Mouse (Mus musculus): ENCODE data around the gene Ube4b. TPM values are rescaled to one million over a fixed set of nuclear protein-coding genes. Genes with fewer than 3 reads are reported as not detected.

Ube4b gene
- total and polyA plus RNA-seq, 3 experiments = 28.4 to 104 (median 71.0) TPM

DNA sequence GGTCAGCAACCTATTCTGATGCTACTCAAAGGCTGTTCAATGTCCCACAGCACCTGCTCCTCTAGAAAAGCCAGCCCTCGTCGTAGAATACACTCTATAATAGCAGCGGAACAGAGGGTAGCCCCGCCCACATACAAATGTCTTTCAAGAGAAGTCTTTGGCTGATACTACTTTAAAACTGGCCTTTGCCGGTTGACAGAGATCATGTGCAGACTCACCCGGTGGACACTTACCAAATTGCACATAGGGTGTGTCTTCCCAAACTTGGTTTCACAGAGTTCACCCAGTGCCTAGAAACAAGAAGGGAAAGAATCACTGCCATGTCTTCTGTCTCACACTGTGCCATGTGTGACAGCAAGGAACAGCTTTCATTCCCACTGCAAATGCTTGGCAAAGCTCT lies 65.5 kb downstream of the Ube4b start:
- Histone ChIP-seq H3K27ac (ENCODE audit: control insufficient read depth, low read depth, low read length) (no peak overlapping the region), H3K27me3 (ENCODE audit: control insufficient read depth in 1 of 2, insufficient read depth in 2 of 2, low read length in 2 of 2) (no peaks in the 10 kb centered on the region), H3K36me3 (ENCODE audit: control insufficient read depth in 1 of 2, insufficient read depth in 2 of 2, low read length in 2 of 2) (peaks cover 0 to 13% of the 10 kb centered on the region in 2 experiments; a peak in 1 of 4 replicates), H3K4me3 (ENCODE audit: control insufficient read depth in 1 of 2, insufficient read depth in 1 of 2, low read depth in 2 of 2, low read length in 2 of 2) (no peak overlapping the region), H3K79me2 (ENCODE audit: control insufficient read depth, insufficient read depth, low read length, poor library complexity) (no peaks in the 10 kb centered on the region), H3K9me3 (replicated peaks; ENCODE audit: insufficient read depth, low read length) (no peaks in the 10 kb centered on the region), H3K9ac (ENCODE audit: control insufficient read depth, low read depth, low read length, poor library complexity, severe bottlenecking) (no peak overlapping the region), H3K4me1 (ENCODE audit: control insufficient read depth in 1 of 2, insufficient read depth in 2 of 2, low read length in 2 of 2) (no peaks in the 10 kb centered on the region)
- no peak for TF ChIP-seq MYC (IDR thresholded peaks at IDR 0.05; ENCODE audit: low read depth, low read length)
- peak in 1 of 3 experiments; percentile 11; a peak in 1 of 6 replicates for TF ChIP-seq CTCF (IDR thresholded peaks at IDR 0.05 in 2 of 3, conservative IDR thresholded peaks at IDR 0.05 in 1 of 3; ENCODE audit: control insufficient read depth in 1 of 3, insufficient read depth in 1 of 3, low read depth in 2 of 3, low read length in 3 of 3, poor library complexity in 1 of 3, severe bottlenecking in 1 of 3)
- peak; percentile 15 for DNase-seq (ENCODE audit: low read depth, low spot score)

DNA sequence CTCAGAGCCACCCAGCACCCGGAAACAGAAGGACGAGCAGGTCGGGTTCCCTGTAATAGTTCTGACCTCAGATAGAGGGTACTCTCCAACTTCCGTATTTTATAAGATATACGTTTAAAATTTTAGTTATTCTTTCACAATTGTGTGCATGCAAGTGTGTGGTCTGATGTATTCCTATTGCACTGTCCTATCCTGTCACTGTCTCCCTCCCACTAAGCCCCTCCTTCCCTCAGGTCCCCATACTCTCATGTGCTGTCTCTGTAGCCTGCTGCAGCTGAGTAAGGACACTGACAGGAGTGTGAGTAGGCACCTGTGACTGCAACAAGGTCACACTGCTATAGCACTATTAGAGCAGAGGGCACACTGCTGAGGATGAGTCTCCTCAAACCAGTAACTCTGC lies 65.9 kb downstream of the Ube4b start:
- H3K27ac ChIP-seq (ENCODE audit: control insufficient read depth, low read depth, low read length) = no peak overlapping the region
- no peak overlapping the region for H3K4me3 ChIP-seq (ENCODE audit: control insufficient read depth in 1 of 2, insufficient read depth in 1 of 2, low read depth in 2 of 2, low read length in 2 of 2)
- no peak for DNase-seq (ENCODE audit: low read depth, low spot score)
- no peaks in the 10 kb centered on the region for H3K27me3 ChIP-seq (ENCODE audit: control insufficient read depth in 1 of 2, insufficient read depth in 2 of 2, low read length in 2 of 2)
- H3K79me2 ChIP-seq (ENCODE audit: control insufficient read depth, insufficient read depth, low read length, poor library complexity) = no peaks in the 10 kb centered on the region
- H3K36me3 ChIP-seq (ENCODE audit: control insufficient read depth in 1 of 2, insufficient read depth in 2 of 2, low read length in 2 of 2) = peaks cover 0 to 13% of the 10 kb centered on the region in 2 experiments; a peak in 1 of 4 replicates
- TF ChIP-seq TBP (IDR thresholded peaks at IDR 0.05; ENCODE audit: low read depth, low read length) (no peak), RCOR1 (IDR thresholded peaks at IDR 0.05; ENCODE audit: low read depth, low read length) (no peak), MAX (IDR thresholded peaks at IDR 0.05; ENCODE audit: low read length) (no peak), NRF1 (IDR thresholded peaks at IDR 0.05; ENCODE audit: insufficient read depth, low read depth, low read length, poor library complexity, severe bottlenecking) (no peak), POLR2AphosphoS2 (IDR thresholded peaks at IDR 0.05; ENCODE audit: low read length) (no peak), MAZ (IDR thresholded peaks at IDR 0.05; ENCODE audit: low read depth, low read length) (no peak), ETS1 (IDR thresholded peaks at IDR 0.05; ENCODE audit: low read depth, low read length) (no peak), GABPA (IDR thresholded peaks at IDR 0.05; ENCODE audit: low read depth, low read length) (no peak), HCFC1 (IDR thresholded peaks at IDR 0.05; ENCODE audit: low read depth, low read length) (no peak), JUND (IDR thresholded peaks at IDR 0.05; ENCODE audit: low read depth, low read length) (no peak), EP300 (IDR thresholded peaks at IDR 0.05; ENCODE audit: low read depth in 1 of 2, low read length in 2 of 2) (no peak), MXI1 (IDR thresholded peaks at IDR 0.05; ENCODE audit: low read depth, low read length) (no peak), MEF2A (IDR thresholded peaks at IDR 0.05; ENCODE audit: extremely low read depth, insufficient replicate concordance, low read depth, low read length, poor library complexity, severe bottlenecking) (no peak), UBTF (IDR thresholded peaks at IDR 0.05; ENCODE audit: borderline replicate concordance, insufficient read depth, low read depth, low read length) (no peak), SMC3 (IDR thresholded peaks at IDR 0.05; ENCODE audit: low read depth, low read length) (no peak), KAT2A (conservative IDR thresholded peaks at IDR 0.05; ENCODE audit: low read depth, low read length) (no peak), CHD1 (IDR thresholded peaks at IDR 0.05; ENCODE audit: low read depth, low read length) (no peak), POLR2AphosphoS5 (IDR thresholded peaks at IDR 0.05; ENCODE audit: borderline replicate concordance, low read depth, low read length) (no peak), MYC (IDR thresholded peaks at IDR 0.05; ENCODE audit: low read depth, low read length) (no peak)
- no peaks in the 10 kb centered on the region for H3K4me1 ChIP-seq (ENCODE audit: control insufficient read depth in 1 of 2, insufficient read depth in 2 of 2, low read length in 2 of 2)
- H3K9me3 ChIP-seq (replicated peaks; ENCODE audit: insufficient read depth, low read length) = no peaks in the 10 kb centered on the region
- H3K9ac ChIP-seq (ENCODE audit: control insufficient read depth, low read depth, low read length, poor library complexity, severe bottlenecking) = no peak overlapping the region

All from MEL (cell line).